Mouse (Mus musculus) fibroblast of lung, adult 2 months (primary cell): ENCODE data around the gene Ece1.
"Not testable (repeated sequence)": the region's sequence is repeated elsewhere in the genome, so short reads cannot be mapped to it uniquely, and the experiment has no call there.

Experiments
- DNase-seq: peaks from one replicate; pipeline ENCODE4 v3.0.0-alpha.2; 2011; ENCODE audit warnings: low read depth

Gene Ece1

GRCm38 (mm10) chr4:137862019-137862418, at the start of gene Ece1:
Gene Ece1 (plus strand): TSS chr4:137862237.
- peak; percentile 62 for DNase-seq

GRCm38 (mm10) chr4:137812946-137813708, 48.9 kb upstream of the Ece1 start:
- DNase-seq: no peak

- no peak for DNase-seq
These were observed 47.9 kb upstream of the Ece1 start for GRCm38 (mm10) chr4:137814140-137814539.

- DNase-seq: no peak
These were observed 46.6 kb upstream of the Ece1 start for GRCm38 (mm10) chr4:137815473-137815872.

GRCm38 (mm10) chr4:137816216-137816615, 45.8 kb upstream of the Ece1 start:
- no peak for DNase-seq

- no peak for DNase-seq
These were observed 43.7 kb upstream of the Ece1 start for GRCm38 (mm10) chr4:137818341-137818740.

GRCm38 (mm10) chr4:137819487-137819886, 42.5 kb upstream of the Ece1 start:
- DNase-seq: no peak

GRCm38 (mm10) chr4:137820721-137821120, 41.3 kb upstream of the Ece1 start:
- no peak for DNase-seq

- no peak for DNase-seq
These were observed 39.5 kb upstream of the Ece1 start for GRCm38 (mm10) chr4:137822537-137822936.

GRCm38 (mm10) chr4:137823542-137823941, 38.5 kb upstream of the Ece1 start:
- no peak for DNase-seq

GRCm38 (mm10) chr4:137824881-137825280, 37.2 kb upstream of the Ece1 start:
- DNase-seq: no peak

GRCm38 (mm10) chr4:137830380-137830779, 31.7 kb upstream of the Ece1 start:
- DNase-seq: no peak

GRCm38 (mm10) chr4:137831598-137831997, 30.4 kb upstream of the Ece1 start:
- DNase-seq: no peak

GRCm38 (mm10) chr4:137835624-137836337, 26.3 kb upstream of the Ece1 start:
- DNase-seq: no peak

GRCm38 (mm10) chr4:137836741-137837140, 25.3 kb upstream of the Ece1 start:
- no peak for DNase-seq

GRCm38 (mm10) chr4:137837792-137838191, 24.2 kb upstream of the Ece1 start:
- no peak for DNase-seq

- DNase-seq: no peak
These were observed 23.2 kb upstream of the Ece1 start for GRCm38 (mm10) chr4:137838791-137839190.

GRCm38 (mm10) chr4:137839452-137839851, 22.6 kb upstream of the Ece1 start:
- DNase-seq: no peak

GRCm38 (mm10) chr4:137844656-137845055, 17.4 kb upstream of the Ece1 start:
- DNase-seq: no peak

GRCm38 (mm10) chr4:137847651-137848050, 14.4 kb upstream of the Ece1 start:
- not testable (repeated sequence) for DNase-seq

GRCm38 (mm10) chr4:137850161-137850560, 11.9 kb upstream of the Ece1 start:
- no peak for DNase-seq

GRCm38 (mm10) chr4:137851484-137851883, 10.6 kb upstream of the Ece1 start:
- DNase-seq: no peak

- peak; percentile 93 for DNase-seq
These were observed 8.2 kb upstream of the Ece1 start for GRCm38 (mm10) chr4:137853822-137854221.
